Mouse (Mus musculus) embryonic facial prominence, embryonic 10.5 days (tissue): ENCODE results near the gene Zfp213. TPM values are rescaled to one million over a fixed set of nuclear protein-coding genes. Genes with fewer than 3 reads are reported as not detected.

Experiments
- polyA plus RNA-seq: library from polyadenylated mRNA; unstranded; fragments of >200 nt; fragmentation: Nextera tagmentation; extraction: Ambion mirVana; gene quantifications from 2 replicates; pipeline ENCODE4 v1.2.1, GENCODE M21; 2016

Gene Zfp213
- polyA plus RNA-seq, 1 experiment from 2014 or later = 27.2 TPM

Other genes with a start within 250 kb of the Zfp213 start
- not detected in 2 replicates for gene Vmn2r115, start 220.5 kb downstream of the Zfp213 start, polyA plus RNA-seq
- gene Vmn2r116, start 179.6 kb downstream of the Zfp213 start, polyA plus RNA-seq = not detected in 2 replicates
- gene Vmn2r117, start 84.5 kb downstream of the Zfp213 start, polyA plus RNA-seq = not detected in 2 replicates
- gene Zfp13, start 35.2 kb upstream of the Zfp213 start, polyA plus RNA-seq = 22.4 and 24.4 TPM in 2 replicates
- 0.71 and 1.0 TPM in 2 replicates for gene Zscan10, start 36.6 kb upstream of the Zfp213 start, polyA plus RNA-seq
- 0.68 and 0.69 TPM in 2 replicates for gene Mmp25, start 81.0 kb upstream of the Zfp213 start, polyA plus RNA-seq
- 0.85 and 1.2 TPM in 2 replicates for gene Bicdl2, start 96.3 kb upstream of the Zfp213 start, polyA plus RNA-seq
- gene Hcfc1r1, start 109.4 kb upstream of the Zfp213 start, polyA plus RNA-seq = 30.4 and 39.7 TPM in 2 replicates
- 70.9 and 72.2 TPM in 2 replicates for gene Thoc6, start 109.6 kb upstream of the Zfp213 start, polyA plus RNA-seq
- 4.6 and 6.4 TPM in 2 replicates for gene Tnfrsf12a, start 113.2 kb upstream of the Zfp213 start, polyA plus RNA-seq
- gene Cldn6, start 115.0 kb upstream of the Zfp213 start, polyA plus RNA-seq = 77.2 and 81.3 TPM in 2 replicates
- gene Cldn9, start 119.8 kb upstream of the Zfp213 start, polyA plus RNA-seq = 10.5 and 13.5 TPM in 2 replicates
- 0.05 TPM in 1 of 2 replicates, not detected in the other for gene 1520401A03Rik, start 158.5 kb upstream of the Zfp213 start, polyA plus RNA-seq
- gene Pkmyt1, start 162.1 kb upstream of the Zfp213 start, polyA plus RNA-seq = 61.6 and 62.0 TPM in 2 replicates
- 12.6 and 14.1 TPM in 2 replicates for gene Paqr4, start 176.6 kb upstream of the Zfp213 start, polyA plus RNA-seq
- gene Kremen2, start 181.6 kb upstream of the Zfp213 start, polyA plus RNA-seq = 8.3 and 9.6 TPM in 2 replicates
- 168 and 178 TPM in 2 replicates for gene Flywch1, start 207.4 kb upstream of the Zfp213 start, polyA plus RNA-seq
- 35.4 and 41.3 TPM in 2 replicates for gene Flywch2, start 221.8 kb upstream of the Zfp213 start, polyA plus RNA-seq
- gene Srrm2, start 226.3 kb upstream of the Zfp213 start, polyA plus RNA-seq = 511 and 516 TPM in 2 replicates